ENCODE assay signal across 9 mouse cellular contexts in genomic region chr5:66866019-66866418, GRCm38 (mm10).
DNase-seq lines count a peak whose midpoint lies in the region; ATAC-seq lines count a peak whose summit lies in the region.
"Had no signal": no experiment of that assay in that cellular context is flagged by ENCODE, and none has a peak within 500 bp of the region (broad histone marks: within the 10 kb centered on the region; RNA-seq: fewer than 3 reads in every experiment).

No protein-coding gene starts in this region.

- no peak overlapping the region; the same call in 1 of the 2 replicates for H3K27ac ChIP-seq in neural tube, embryonic 15.5 days (replicated peaks)
- H3K27ac ChIP-seq: heart, embryonic 13.5 days had no signal

- no peak overlapping the region for H3K4me3 ChIP-seq in neural tube, embryonic 15.5 days (replicated peaks)
- H3K4me3 ChIP-seq: heart, embryonic 13.5 days had no signal

- no peaks in the 10 kb centered on the region for H3K9me3 ChIP-seq in neural tube, embryonic 15.5 days (replicated peaks)
- H3K9me3 ChIP-seq: heart, embryonic 13.5 days had no signal

- 45% methylated on average over 8 of the region's 8 CpGs for WGBS in neural tube, embryonic 15.5 days

- DNase-seq in frontal cortex, postnatal 10 days (ENCODE audit: low spot score in 2 of 2), result peak; percentile 66 to 68
- peak; percentile 43 for DNase-seq in right cerebral cortex, adult 18-20 months
- DNase-seq in right cerebral cortex, postnatal 25 days, result no peak
- DNase-seq in kidney, postnatal 36 days, result peak; percentile 49 to 61
- no peak for DNase-seq in embryo, embryonic 10.5 days (ENCODE audit: low spot score)
- DNase-seq in thymus, postnatal 0 days (ENCODE audit: low spot score), result no peak

- no peaks in the 10 kb centered on the region for H3K27me3 ChIP-seq in neural tube, embryonic 15.5 days (replicated peaks)
- H3K27me3 ChIP-seq: heart, embryonic 13.5 days had no signal

- no peak overlapping the region for H3K4me2 ChIP-seq in neural tube, embryonic 15.5 days
- H3K4me2 ChIP-seq: heart, embryonic 13.5 days had no signal

- no peak overlapping the region for H3K9ac ChIP-seq in neural tube, embryonic 15.5 days (replicated peaks)
- H3K9ac ChIP-seq: heart, embryonic 13.5 days had no signal

- peaks cover 28% of the 10 kb centered on the region for H3K4me1 ChIP-seq in neural tube, embryonic 15.5 days

- ATAC-seq in frontal cortex, adult (ENCODE audit: low TSS enrichment), result no peak; the same call in 1 of the 2 replicates
- peak; percentile 42; the same call in 1 of the 2 replicates for ATAC-seq in neural tube, embryonic 15.5 days (ENCODE audit: low FRiP score)

- no peaks in the 10 kb centered on the region for H3K36me3 ChIP-seq in neural tube, embryonic 15.5 days
- H3K36me3 ChIP-seq: heart, embryonic 13.5 days had no signal

Comparison
In these comparisons a context has a peak if more than half of its experiments do, and no peak if none do; other contexts are left out.
1. DNase-seq: peak in frontal cortex, postnatal 10 days (2 of 2), right cerebral cortex, adult 18-20 months (single experiment) and kidney, postnatal 36 days (2 of 2); none in right cerebral cortex, postnatal 25 days (single experiment), embryo, embryonic 10.5 days (single experiment) and thymus, postnatal 0 days (single experiment).